ENCODE assay signal across 15 mouse cellular contexts in genomic region chr7:130982881-130983280, GRCm38 (mm10). TPM values are rescaled to one million over a fixed set of nuclear protein-coding genes. Genes with fewer than 3 reads are reported as not detected.
DNase-seq lines count a peak whose midpoint lies in the region; ATAC-seq and TF ChIP-seq lines count a peak whose summit lies in the region.
"Had no signal": no experiment of that assay in that cellular context is flagged by ENCODE, and none has a peak within 500 bp of the region (broad histone marks: within the 10 kb centered on the region; RNA-seq: fewer than 3 reads in every experiment).

No protein-coding gene starts in this region.

- no peak for DNase-seq in embryonic facial prominence, embryonic 10.5 days (ENCODE audit: low spot score)
- no peak for DNase-seq in kidney, postnatal 0 days (ENCODE audit: low spot score)
- no peak for DNase-seq in kidney, adult 18-20 months
- DNase-seq in ES-CJ7 (ENCODE audit: low read depth, low spot score) = peak; percentile 69
- no peak for DNase-seq in cerebellum, postnatal 10 days
- DNase-seq in cerebellum, postnatal 36 days = no peak
- DNase-seq: cerebellum, postnatal 14 days; gastrocnemius, adult 2 months; heart, adult 18-20 months; left cerebral cortex, postnatal 4 days had no signal

- 67% methylated on average over 3 of the region's 3 CpGs for WGBS in embryonic facial prominence, embryonic 12.5 days
- WGBS in embryonic facial prominence, embryonic 10.5 days = 75% methylated on average over 3 of the region's 3 CpGs
- 74% methylated on average over 3 of the region's 3 CpGs for WGBS in kidney, postnatal 0 days
- 54% methylated on average over 3 of the region's 3 CpGs for WGBS in embryonic facial prominence, embryonic 15.5 days

- H3K9me3 ChIP-seq in embryonic facial prominence, embryonic 12.5 days = no peaks in the 10 kb centered on the region
- H3K9me3 ChIP-seq in embryonic facial prominence, embryonic 10.5 days = no peaks in the 10 kb centered on the region
- H3K9me3 ChIP-seq in kidney, postnatal 0 days (replicated peaks; ENCODE audit: low read length) = no peaks in the 10 kb centered on the region
- no peaks in the 10 kb centered on the region for H3K9me3 ChIP-seq in embryonic facial prominence, embryonic 15.5 days (replicated peaks)
- H3K9me3 ChIP-seq: liver, embryonic 12.5 days; neural tube, embryonic 13.5 days had no signal

- H3K9ac ChIP-seq in embryonic facial prominence, embryonic 12.5 days = no peak overlapping the region
- H3K9ac ChIP-seq in kidney, postnatal 0 days (ENCODE audit: low read depth, low read length) = no peak overlapping the region
- H3K9ac ChIP-seq in embryonic facial prominence, embryonic 15.5 days = no peak overlapping the region
- H3K9ac ChIP-seq: liver, embryonic 12.5 days; neural tube, embryonic 13.5 days had no signal

- 0 out of 2 replicates have a peak overlapping the region, but pooled peaks have one; percentile 30 for H3K27ac ChIP-seq in embryonic facial prominence, embryonic 12.5 days
- H3K27ac ChIP-seq in embryonic facial prominence, embryonic 10.5 days (replicated peaks) = no peak overlapping the region
- H3K27ac ChIP-seq in kidney, postnatal 0 days = no peak overlapping the region
- H3K27ac ChIP-seq in embryonic facial prominence, embryonic 15.5 days (replicated peaks) = peak overlapping the region; percentile 48; the same call in 1 of the 2 replicates
- H3K27ac ChIP-seq: gastrocnemius, adult 2 months; liver, embryonic 12.5 days; neural tube, embryonic 13.5 days had no signal

- peak; percentile 29; the same call in 1 of the 2 replicates for TF ChIP-seq CTCF in kidney, postnatal 0 days (IDR thresholded peaks at IDR 0.05; ENCODE audit: low read depth)

- peaks cover 12% of the 10 kb centered on the region for H3K4me1 ChIP-seq in embryonic facial prominence, embryonic 12.5 days
- peaks cover 17% of the 10 kb centered on the region for H3K4me1 ChIP-seq in embryonic facial prominence, embryonic 10.5 days
- peaks cover 3% of the 10 kb centered on the region; the same call in 1 of the 2 replicates for H3K4me1 ChIP-seq in kidney, postnatal 0 days (replicated peaks; ENCODE audit: insufficient read depth, low read length)
- H3K4me1 ChIP-seq in embryonic facial prominence, embryonic 15.5 days = peaks cover 24% of the 10 kb centered on the region
- H3K4me1 ChIP-seq: liver, embryonic 12.5 days had no signal

- H3K4me3 ChIP-seq in embryonic facial prominence, embryonic 12.5 days = no peak overlapping the region
- H3K4me3 ChIP-seq in embryonic facial prominence, embryonic 10.5 days = no peak overlapping the region
- H3K4me3 ChIP-seq in kidney, postnatal 0 days (replicated peaks; ENCODE audit: low read depth, low read length) = no peak overlapping the region
- no peak overlapping the region for H3K4me3 ChIP-seq in embryonic facial prominence, embryonic 15.5 days (replicated peaks)
- H3K4me3 ChIP-seq: gastrocnemius, adult 2 months; liver, embryonic 12.5 days; neural tube, embryonic 13.5 days had no signal

- H3K36me3 ChIP-seq in embryonic facial prominence, embryonic 12.5 days = no peaks in the 10 kb centered on the region
- H3K36me3 ChIP-seq in embryonic facial prominence, embryonic 10.5 days (replicated peaks) = no peaks in the 10 kb centered on the region
- no peaks in the 10 kb centered on the region for H3K36me3 ChIP-seq in kidney, postnatal 0 days (ENCODE audit: insufficient read depth, low read length)
- H3K36me3 ChIP-seq in embryonic facial prominence, embryonic 15.5 days = no peaks in the 10 kb centered on the region; the same call in 1 of the 2 replicates
- H3K36me3 ChIP-seq: liver, embryonic 12.5 days; neural tube, embryonic 13.5 days had no signal

- no peaks in the 10 kb centered on the region for H3K27me3 ChIP-seq in embryonic facial prominence, embryonic 12.5 days
- no peaks in the 10 kb centered on the region for H3K27me3 ChIP-seq in embryonic facial prominence, embryonic 10.5 days (replicated peaks; ENCODE audit: low read depth, poor library complexity, severe bottlenecking)
- no peaks in the 10 kb centered on the region for H3K27me3 ChIP-seq in kidney, postnatal 0 days (ENCODE audit: insufficient read depth, low read length)
- no peaks in the 10 kb centered on the region for H3K27me3 ChIP-seq in embryonic facial prominence, embryonic 15.5 days
- H3K27me3 ChIP-seq: liver, embryonic 12.5 days; neural tube, embryonic 13.5 days had no signal

- no peak overlapping the region for H3K4me2 ChIP-seq in embryonic facial prominence, embryonic 12.5 days (replicated peaks)
- no peak overlapping the region for H3K4me2 ChIP-seq in kidney, postnatal 0 days (ENCODE audit: low read length)
- H3K4me2 ChIP-seq in embryonic facial prominence, embryonic 15.5 days (replicated peaks) = no peak overlapping the region
- H3K4me2 ChIP-seq: liver, embryonic 12.5 days; midbrain, embryonic 11.5 days; neural tube, embryonic 13.5 days had no signal

- ATAC-seq in embryonic facial prominence, embryonic 12.5 days (ENCODE audit: insufficient number of reproducible peaks, insufficient read depth, low FRiP score, low TSS enrichment) = no peak
- ATAC-seq in kidney, postnatal 0 days (replicated peaks; ENCODE audit: low FRiP score, low read depth) = no peak
- no peak for ATAC-seq in embryonic facial prominence, embryonic 15.5 days (ENCODE audit: insufficient number of reproducible peaks, low FRiP score, low TSS enrichment, low read depth)
- ATAC-seq: liver, embryonic 12.5 days had no signal

RNA-seq across cellular contexts. Expression of gene Htra1, which starts 47.0 kb away (rescaled TPM):
- polyA plus RNA-seq in embryonic facial prominence, embryonic 12.5 days (2016; fragmentation: Nextera tagmentation; extraction: Ambion mirVana) = 11.6 and 16.2 TPM in 2 replicates
- 3.2 and 3.3 TPM in 2 replicates for polyA plus RNA-seq in embryonic facial prominence, embryonic 10.5 days (2016; fragmentation: Nextera tagmentation; extraction: Ambion mirVana)
- 14.5 and 14.8 TPM in 2 replicates for polyA plus RNA-seq in kidney, postnatal 0 days (2015; fragmentation: Nextera tagmentation; extraction: Ambion mirVana)
- 116 and 122 TPM in 2 replicates for polyA plus RNA-seq in embryonic facial prominence, embryonic 15.5 days (2015; fragmentation: Nextera tagmentation; extraction: Ambion mirVana)

RNA-seq across cellular contexts. Expression of gene Dmbt1, which starts 49.0 kb away (rescaled TPM):
- polyA plus RNA-seq in embryonic facial prominence, embryonic 12.5 days (2016; fragmentation: Nextera tagmentation; extraction: Ambion mirVana) = not detected in 2 replicates
- not detected in 2 replicates for polyA plus RNA-seq in embryonic facial prominence, embryonic 10.5 days (2016; fragmentation: Nextera tagmentation; extraction: Ambion mirVana)
- not detected in 2 replicates for polyA plus RNA-seq in kidney, postnatal 0 days (2015; fragmentation: Nextera tagmentation; extraction: Ambion mirVana)
- polyA plus RNA-seq in embryonic facial prominence, embryonic 15.5 days (2015; fragmentation: Nextera tagmentation; extraction: Ambion mirVana) = 0.03 and 0.04 TPM in 2 replicates
- polyA plus RNA-seq: liver, embryonic 12.5 days; midbrain, embryonic 11.5 days; neural tube, embryonic 13.5 days had no signal

Comparison
In these comparisons a context has a peak if more than half of its experiments do, and no peak if none do; other contexts are left out.
1. H3K27ac ChIP-seq: peak in embryonic facial prominence, embryonic 12.5 days (single experiment) and embryonic facial prominence, embryonic 15.5 days (single experiment); none in embryonic facial prominence, embryonic 10.5 days (single experiment) and kidney, postnatal 0 days (single experiment).